Mouse (Mus musculus): Measurements from ENCODE around the gene Olfr77. TPM values are rescaled to one million over a fixed set of nuclear protein-coding genes. Genes with fewer than 3 reads are reported as not detected.

Gene Olfr77
- 1 to 10 TPM in 1 of 2 experiments, under 1 TPM in 1; 0.87 to 1.2 TPM for polyA plus RNA-seq (2017; shearing (Covaris generic))

GRCm38 (mm10) chr9:19916565-19916964 is at the start of gene Olfr77:
Olfr77 (plus strand) TSS chr9:19916865.

GRCm38 (mm10) chr9:19887904-19888303 is 28.8 kb upstream of the Olfr77 start, which contains the start of gene Olfr862:
Olfr862 (minus strand) TSS chr9:19888004.

Other genes with a start within 250 kb of the Olfr77 start
- gene Olfr857, start 207.4 kb upstream of the Olfr77 start, polyA plus RNA-seq (2017; shearing (Covaris generic)), result not detected
- not detected for gene Olfr58, start 136.6 kb upstream of the Olfr77 start, polyA plus RNA-seq (2017; shearing (Covaris generic))
- gene Olfr859, start 112.0 kb upstream of the Olfr77 start, polyA plus RNA-seq (2017; shearing (Covaris generic)), result not detected
- gene Olfr860, start 67.1 kb upstream of the Olfr77 start, polyA plus RNA-seq (2017; shearing (Covaris generic)), result not detected
- gene Olfr862, start 28.9 kb upstream of the Olfr77 start, polyA plus RNA-seq (2017; shearing (Covaris generic)), result under 1 TPM in 1 of 2 experiments, not detected in 1; 0.60 TPM
- not detected for gene Olfr866, start 111.2 kb downstream of the Olfr77 start, polyA plus RNA-seq (2017; shearing (Covaris generic))
- not detected for gene Olfr867, start 140.7 kb downstream of the Olfr77 start, polyA plus RNA-seq (2017; shearing (Covaris generic))
- gene Olfr868, start 181.8 kb downstream of the Olfr77 start, polyA plus RNA-seq (2017; shearing (Covaris generic)), result not detected
- gene Olfr869, start 212.1 kb downstream of the Olfr77 start, polyA plus RNA-seq (2017; shearing (Covaris generic)), result not detected